Comparison of ENCODE assay signal across 8 mouse cellular contexts in genomic region chr5:34659686-34660590, GRCm38 (mm10). TPM values are rescaled to one million over a fixed set of nuclear protein-coding genes. Genes with fewer than 3 reads are reported as not detected.
DNase-seq lines count a peak whose midpoint lies in the region; ATAC-seq lines count a peak whose summit lies in the region.

Gene Nop14 (minus strand): TSS chr5:34660148.
Gene Grk4 (plus strand): TSS chr5:34660379.

- H3K9ac ChIP-seq in hindbrain, embryonic 11.5 days (ENCODE audit: low read depth, low read length), result peak within 1 kb of the TSS; percentile 59

- peaks cover 2% of the 10 kb centered on the region; the same call in 1 of the 2 replicates for H3K36me3 ChIP-seq in hindbrain, embryonic 11.5 days (ENCODE audit: control insufficient read depth, insufficient read depth, low read length)

- H3K9me3 ChIP-seq in hindbrain, embryonic 11.5 days (ENCODE audit: control insufficient read depth, low read length), result no peaks in the 10 kb centered on the region

- peak within 1 kb of the TSS; percentile 83 for H3K27ac ChIP-seq in hindbrain, embryonic 11.5 days (ENCODE audit: low read depth, low read length)

- peak; percentile 100 for ATAC-seq in hindbrain, embryonic 11.5 days (ENCODE audit: low FRiP score)

- H3K4me2 ChIP-seq in hindbrain, embryonic 11.5 days (replicated peaks; ENCODE audit: low read depth, low read length), result peak within 1 kb of the TSS; percentile 67

- H3K4me1 ChIP-seq in hindbrain, embryonic 11.5 days (replicated peaks; ENCODE audit: control insufficient read depth, insufficient read depth, low read length), result no peaks in the 10 kb centered on the region

- DNase-seq in Muller cell, postnatal 12 days (ENCODE audit: inconsistent ontology term), result peak; percentile 100
- DNase-seq in cerebellum, adult 9-11 months, result peak; percentile 99
- DNase-seq in frontal cortex, adult 2 months (ENCODE audit: extremely low spot score in 1 of 2, low spot score in 1 of 2), result peak; percentile 100
- peak; percentile 99 for DNase-seq in hindbrain, embryonic 11.5 days (ENCODE audit: low spot score)
- DNase-seq in layer of hippocampus, postnatal 10 days (ENCODE audit: low spot score in 2 of 2), result peak; percentile 99 to 100
- peak; percentile 100 for DNase-seq in lung, postnatal 10 days
- DNase-seq in ovary, postnatal 36 days (ENCODE audit: low spot score), result peak; percentile 98
- DNase-seq in thymus, postnatal 25 days, result peak; percentile 99

- H3K27me3 ChIP-seq in hindbrain, embryonic 11.5 days (ENCODE audit: control insufficient read depth, insufficient read depth, low read length), result no peaks in the 10 kb centered on the region

- peak within 1 kb of the TSS; percentile 48 for H3K4me3 ChIP-seq in hindbrain, embryonic 11.5 days (ENCODE audit: low read depth, low read length)

- under 1% methylated on average over 60 of the region's 60 CpGs for WGBS in hindbrain, embryonic 11.5 days

RNA-seq across cellular contexts. Expression of gene Nop14, which starts in this region (rescaled TPM):
- 19.7 and 20.1 TPM in 2 replicates for polyA plus RNA-seq in frontal cortex, adult 2 months (2012; rRNA removed)
- polyA plus RNA-seq in hindbrain, embryonic 11.5 days (2014; fragmentation: Nextera tagmentation; extraction: Ambion mirVana), result 31.0 and 32.6 TPM in 2 replicates
- 10 to 100 TPM; 18.9 to 20.5 TPM for total RNA-seq in layer of hippocampus, postnatal 10 days (2021)

RNA-seq across cellular contexts. Expression of gene Grk4, which starts in this region (rescaled TPM):
- polyA plus RNA-seq in frontal cortex, adult 2 months (2012; rRNA removed), result 3.9 and 4.3 TPM in 2 replicates
- 2.2 TPM in 2 replicates for polyA plus RNA-seq in hindbrain, embryonic 11.5 days (2014; fragmentation: Nextera tagmentation; extraction: Ambion mirVana)
- total RNA-seq in layer of hippocampus, postnatal 10 days (2021), result 1 to 10 TPM; 5.2 to 8.6 TPM

Comparison
In these comparisons a context has a peak if more than half of its experiments do, and no peak if none do; other contexts are left out.
1. Peak in every context shown above with its lines: DNase-seq, ATAC-seq, H3K4me3 ChIP-seq and H3K27ac ChIP-seq.